Comparison of ENCODE assay signal across 15 mouse cellular contexts in genomic region chr13:78992326-78992725, GRCm38 (mm10).
"Had no signal": no experiment of that assay in that cellular context is flagged by ENCODE, and none has a peak within 500 bp of the region (broad histone marks: within the 10 kb centered on the region; RNA-seq: fewer than 3 reads in every experiment).

No protein-coding gene starts in this region.

- H3K4me1 ChIP-seq: neural tube, embryonic 15.5 days; stomach, embryonic 15.5 days had no signal

- H3K9me3 ChIP-seq: neural tube, embryonic 15.5 days; stomach, embryonic 15.5 days had no signal

- H3K36me3 ChIP-seq: neural tube, embryonic 15.5 days; stomach, embryonic 15.5 days had no signal

- H3K27ac ChIP-seq: neural tube, embryonic 15.5 days; stomach, embryonic 15.5 days; stomach, postnatal 0 days had no signal

- H3K9ac ChIP-seq: neural tube, embryonic 15.5 days; stomach, embryonic 15.5 days had no signal

- DNase-seq: retina, postnatal 1 day; right cerebral cortex, adult 18-20 months; right cerebral cortex, postnatal 14 days; right cerebral cortex, postnatal 25 days; right cerebral cortex, postnatal 4 days; spleen, adult 18-20 months; thymus, adult 18-20 months; thymus, adult 2 months; thymus, postnatal 14 days; thymus, postnatal 25 days; thymus, postnatal 36 days; thymus, postnatal 4 days had no signal

- H3K4me3 ChIP-seq: neural tube, embryonic 15.5 days; stomach, embryonic 15.5 days had no signal
